Mouse (Mus musculus) 3T3-L1 (cell line): Measurements from ENCODE around the gene Smim8.
"Not testable (repeated sequence)": the region's sequence is repeated elsewhere in the genome, so short reads cannot be mapped to it uniquely, and the experiment has no call there.

Experiments
- DNase-seq: peaks from one replicate; pipeline ENCODE4 v3.0.0-alpha.2; 2015; ENCODE audit warnings: low read depth, low spot score

The Smim8 gene

DNA sequence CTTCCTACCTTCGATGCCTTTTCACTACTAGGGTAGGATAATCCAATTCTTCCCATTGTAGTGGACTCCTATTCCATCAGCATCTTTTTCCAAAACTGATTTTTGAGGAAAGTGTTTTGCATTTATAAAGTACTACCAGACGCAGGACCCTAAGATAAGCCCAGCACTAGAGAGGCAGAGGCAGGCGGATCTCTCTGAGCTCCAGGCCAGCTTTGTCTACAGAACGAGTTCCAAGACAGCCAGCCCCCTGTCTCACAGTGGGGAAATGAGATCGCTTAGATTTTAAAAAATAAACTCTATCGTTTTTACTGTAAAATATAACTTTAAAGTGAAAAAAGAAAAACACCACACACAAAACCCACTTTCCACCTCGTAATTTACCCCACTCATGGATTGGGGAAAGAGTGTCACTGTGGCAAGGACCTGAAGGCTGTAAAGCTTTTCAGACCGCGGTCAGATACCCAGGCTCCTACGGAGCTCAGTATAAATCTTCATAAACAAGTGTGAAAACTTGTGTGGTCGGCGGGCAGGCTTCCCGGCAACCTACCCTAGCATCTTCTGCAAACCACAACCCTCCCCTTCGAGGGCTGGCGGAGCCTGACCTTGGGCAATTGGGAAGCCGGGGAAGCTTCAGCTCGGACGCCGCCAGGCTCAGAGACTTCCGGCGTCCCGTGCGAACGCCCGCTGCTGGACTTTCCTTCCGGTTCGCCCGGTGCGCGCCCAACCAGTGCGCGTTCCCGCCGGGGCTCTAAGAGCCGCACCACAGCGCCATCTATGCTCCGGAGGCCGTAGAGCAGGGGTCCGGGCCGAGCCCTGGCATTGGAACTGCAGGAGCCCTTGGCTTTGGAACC lies at the start of gene Smim8:
Gene Smim8 (minus strand): TSS at position 747 of the 851 bp plus-strand sequence.
- DNase-seq, result peak; percentile 83

DNA sequence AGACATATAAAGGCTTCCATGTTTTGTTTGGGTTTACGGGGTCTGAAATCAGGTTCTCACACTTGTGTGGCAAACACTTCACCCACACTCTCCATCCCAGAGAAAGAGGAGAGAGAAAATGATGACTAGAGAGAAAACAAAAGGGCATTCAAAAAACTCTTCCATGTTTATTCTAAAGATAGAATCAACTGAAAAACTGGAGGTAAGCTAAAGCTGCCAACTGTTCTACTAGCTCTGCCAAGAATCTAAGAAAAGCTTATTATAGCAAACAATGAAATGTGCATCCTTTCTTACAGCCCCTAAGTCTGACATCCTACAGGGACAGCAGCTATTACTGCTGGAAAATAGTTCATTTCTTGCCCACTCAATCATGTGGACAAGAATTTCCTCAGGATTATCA lies 45.7 kb upstream of the Smim8 start:
- no peak for DNase-seq

DNA sequence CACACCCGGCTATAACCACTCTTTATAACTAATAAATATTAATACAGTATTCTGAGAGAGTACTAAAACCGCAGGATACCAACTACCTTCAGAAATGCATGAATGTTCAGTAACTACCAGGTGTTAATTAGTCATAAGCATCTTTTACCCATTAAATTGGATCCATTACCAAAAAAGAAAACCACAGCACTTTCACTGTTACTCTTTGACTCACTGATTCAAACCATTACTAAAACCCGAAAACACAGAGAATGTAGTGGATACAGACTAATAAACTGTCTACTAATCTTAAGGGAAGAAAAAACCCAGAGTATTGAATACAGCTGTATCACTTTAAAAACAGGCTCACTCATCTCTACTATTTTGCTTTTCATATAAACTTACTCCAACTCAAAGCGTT lies 41.7 kb upstream of the Smim8 start:
- DNase-seq, result no peak

GRCm38 (mm10) chr4:34801166-34802034 lies 23.2 kb upstream of the Smim8 start:
- DNase-seq, result no peak

- no peak for DNase-seq
Measured at GRCm38 (mm10) chr4:34798005-34798404, 19.8 kb upstream of the Smim8 start.

- DNase-seq, result no peak
Measured at GRCm38 (mm10) chr4:34797294-34797983, 19.2 kb upstream of the Smim8 start.

DNA sequence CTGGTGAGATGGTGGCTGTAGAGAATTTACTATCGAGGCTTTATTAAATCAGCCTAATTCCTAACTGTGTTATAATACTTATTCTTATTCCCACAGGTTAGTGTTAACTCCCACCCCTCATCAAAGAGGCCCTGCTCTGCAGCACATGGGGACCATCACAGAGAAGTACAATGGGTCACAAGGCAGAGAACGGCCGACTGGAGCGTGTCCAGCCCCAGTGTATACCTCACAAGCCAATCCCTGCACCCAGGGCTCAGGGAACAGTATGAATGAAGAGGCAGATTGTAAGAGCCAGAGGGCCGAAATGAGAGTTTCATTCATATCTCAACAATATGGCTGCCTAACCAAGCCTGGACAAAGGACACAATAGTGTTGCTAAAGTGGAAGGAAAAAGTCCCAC lies 18.1 kb upstream of the Smim8 start:
- DNase-seq, result no peak

- no peak for DNase-seq
Measured at GRCm38 (mm10) chr4:34786476-34786875, 8.3 kb upstream of the Smim8 start.

GRCm38 (mm10) chr4:34785646-34786045 lies 7.4 kb upstream of the Smim8 start:
- DNase-seq, result no peak

DNA sequence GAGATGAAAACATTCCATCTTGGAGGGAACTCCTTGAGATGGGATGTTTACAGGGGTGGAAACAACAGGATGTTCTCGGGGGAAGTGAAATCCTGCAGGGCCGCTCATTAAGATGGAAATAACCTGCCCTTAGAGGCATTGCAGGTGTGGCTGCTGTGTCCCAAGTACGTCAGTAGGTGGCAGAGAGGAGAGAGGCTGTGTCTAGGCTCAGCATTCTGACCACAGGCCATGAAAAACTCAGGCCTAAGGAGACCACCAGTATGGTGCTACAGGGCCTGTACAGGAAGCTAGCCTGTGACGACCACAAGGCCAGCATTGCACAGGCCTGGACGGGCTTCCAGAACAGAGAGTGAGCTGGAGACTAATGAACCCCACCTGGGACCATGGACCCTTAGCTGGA lies 6.6 kb upstream of the Smim8 start:
- DNase-seq, result no peak

DNA sequence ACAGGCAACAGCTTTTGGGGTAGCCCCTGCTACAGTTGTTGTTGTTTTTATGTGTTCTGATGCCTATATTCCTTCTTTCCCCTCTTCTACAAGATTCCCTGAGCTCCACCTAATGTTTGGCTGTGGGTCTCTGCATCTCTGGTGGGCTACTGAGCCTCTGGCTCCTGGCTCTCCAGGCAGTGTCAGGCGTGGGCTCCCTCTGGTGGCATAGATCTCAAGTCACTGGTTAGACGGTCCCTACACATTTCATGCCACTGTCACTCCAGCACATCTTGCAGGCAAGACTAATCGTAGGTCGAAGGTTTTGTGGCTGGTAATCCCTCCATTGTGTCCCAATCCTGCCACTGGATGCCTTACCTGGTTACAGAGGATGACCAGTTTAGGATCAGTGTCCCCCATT lies 4.5 kb upstream of the Smim8 start:
- DNase-seq, result no peak

GRCm38 (mm10) chr4:34771652-34772371 lies 6.4 kb downstream of the Smim8 start:
- DNase-seq, result no peak

DNA sequence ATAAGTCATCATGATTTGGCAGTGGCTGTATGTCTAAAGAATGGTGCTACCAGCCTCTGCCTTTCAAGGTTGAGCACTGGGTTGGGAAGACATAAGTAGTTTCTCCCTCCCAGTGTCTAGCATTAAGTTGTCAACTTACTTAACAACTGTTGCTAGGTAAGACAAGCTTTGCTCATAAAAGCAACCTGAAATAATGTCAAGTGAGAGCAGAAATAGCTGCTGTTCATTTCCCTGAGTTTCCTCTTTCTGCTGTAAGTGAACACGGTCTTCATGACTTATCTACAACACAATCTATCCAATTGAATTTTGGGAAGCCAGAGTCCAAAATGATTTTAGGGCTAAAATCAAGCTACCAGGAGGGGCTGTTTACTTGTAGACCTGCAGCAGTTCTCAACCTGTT lies 22.1 kb downstream of the Smim8 start, which contains the start of gene Gm136:
Gene Gm136 (minus strand): TSS at position 101 of the 400 bp plus-strand sequence.
- DNase-seq, result no peak

- DNase-seq, result no peak
Measured at GRCm38 (mm10) chr4:34749236-34749635, 29.0 kb downstream of the Smim8 start.

GRCm38 (mm10) chr4:34734461-34734860 lies 43.8 kb downstream of the Smim8 start:
- no peak for DNase-seq

- DNase-seq, result peak; percentile 43
Measured at GRCm38 (mm10) chr4:34733415-34733814, 44.8 kb downstream of the Smim8 start.

DNA sequence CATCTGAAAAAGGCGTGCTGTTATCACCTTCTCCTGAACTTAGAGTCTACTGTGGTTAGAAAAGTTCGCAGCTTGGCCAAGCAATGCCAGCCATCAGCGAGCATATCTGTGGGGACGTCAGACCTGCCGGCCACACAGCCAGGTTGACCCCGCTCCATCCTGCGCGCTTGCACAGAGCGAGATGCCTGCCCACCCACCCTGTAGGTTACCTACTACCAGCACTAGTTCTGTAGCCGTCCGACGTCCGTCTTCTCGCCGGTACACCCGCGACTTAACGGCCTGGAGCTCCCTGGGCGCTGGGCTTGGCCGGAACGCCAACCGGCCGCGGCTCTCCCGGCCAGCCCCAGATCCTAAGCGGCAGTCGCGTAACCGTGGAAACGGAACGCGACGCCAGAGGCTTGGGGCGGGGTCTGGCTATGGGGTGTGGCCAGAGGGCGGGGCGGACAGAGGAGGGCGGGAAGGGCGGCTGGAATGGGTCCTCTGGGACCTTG lies 48.3 kb downstream of the Smim8 start, which contains the start of gene Cfap206:
Gene Cfap206 (minus strand): TSS at position 356 of the 491 bp plus-strand sequence.
- DNase-seq, result no peak

DNA sequence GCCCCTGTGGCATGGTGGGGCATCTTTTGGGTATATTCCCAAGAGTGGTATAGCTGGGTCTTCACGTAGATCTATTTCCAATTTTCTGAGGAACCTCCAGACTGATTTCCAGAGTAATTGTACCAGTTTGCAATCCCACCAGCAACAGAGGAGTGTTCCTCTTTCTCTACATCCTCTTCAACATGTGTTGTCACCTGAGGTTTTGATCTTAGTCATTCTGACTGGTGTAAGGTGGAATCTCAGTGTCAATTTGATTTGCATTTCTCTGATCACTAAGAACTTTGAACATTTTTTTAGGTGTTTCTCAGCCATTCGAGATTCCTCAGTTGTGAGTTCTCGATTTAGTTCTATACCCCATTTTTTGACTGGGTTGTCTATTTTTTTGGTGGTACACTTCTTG lies 52.5 kb downstream of the Smim8 start:
- not testable (repeated sequence) for DNase-seq

DNA sequence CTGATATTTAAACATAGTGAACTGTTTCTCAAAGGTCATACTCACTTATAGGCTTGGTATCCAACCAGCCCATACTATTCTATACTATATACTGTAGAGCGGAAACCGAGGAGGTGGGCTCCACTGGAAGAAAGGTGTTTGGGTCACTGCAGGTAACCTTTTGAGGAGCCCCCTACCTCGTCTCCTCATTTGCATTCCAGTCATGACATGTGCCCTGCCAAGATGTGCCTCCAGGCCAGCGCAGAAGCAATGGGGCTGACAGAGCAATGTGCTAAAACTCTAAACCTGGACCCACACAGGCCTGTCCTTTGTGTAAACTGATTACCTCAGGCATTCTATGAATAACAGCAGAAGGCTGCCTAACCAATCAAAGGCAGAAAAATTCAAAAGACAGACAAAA lies 53.9 kb downstream of the Smim8 start:
- DNase-seq, result no peak

DNA sequence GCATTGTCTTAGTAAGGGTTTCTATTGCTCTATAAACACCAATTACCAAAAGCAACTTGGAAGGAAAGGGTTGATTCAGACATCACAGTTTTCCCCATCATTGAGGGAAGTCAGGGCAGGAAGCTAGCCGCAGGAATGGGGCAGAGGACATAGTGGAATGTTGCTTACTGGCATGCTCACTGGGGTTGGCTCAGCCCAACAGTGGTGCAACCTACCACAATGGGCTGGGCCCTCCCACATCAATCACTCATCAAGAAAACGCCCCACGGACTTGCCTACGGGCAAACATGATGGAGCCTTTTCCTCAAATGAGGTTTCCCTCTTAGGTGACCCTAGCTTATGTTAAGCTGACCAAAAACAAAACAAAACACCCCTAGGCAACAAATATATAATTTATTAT lies 55.0 kb downstream of the Smim8 start:
- peak; percentile 54 for DNase-seq
